Comparison of ENCODE assay signal across 9 mouse cellular contexts in the genomic region with DNA sequence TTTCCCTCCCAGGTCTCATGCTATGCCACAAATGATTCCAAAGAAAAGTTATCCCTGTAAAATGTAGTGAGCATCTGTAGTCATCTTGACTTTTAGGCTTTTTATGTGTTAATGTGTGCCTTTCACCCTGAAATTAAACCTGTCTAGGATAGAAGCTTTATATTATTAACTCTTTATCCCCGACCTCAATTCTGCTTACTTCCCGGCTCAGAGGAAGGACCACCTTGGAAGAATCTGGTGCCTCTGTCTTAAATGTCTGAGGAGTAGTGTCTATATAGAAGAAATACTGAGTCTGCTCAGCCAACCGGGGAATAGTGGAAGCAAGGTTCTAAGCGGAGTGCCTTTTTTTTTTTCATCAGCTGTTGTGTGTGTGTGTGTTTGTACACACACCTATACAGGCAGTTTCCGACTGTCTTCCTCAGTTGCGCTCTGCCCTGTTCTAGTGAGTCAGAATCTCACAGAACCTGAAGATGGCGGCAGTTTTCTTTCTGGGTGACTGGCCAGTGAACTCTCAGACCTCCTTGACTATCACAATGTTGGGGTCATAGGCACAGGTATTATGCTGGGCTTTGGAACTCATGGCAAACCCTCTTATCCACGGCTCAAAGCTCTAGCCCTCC. TPM values are rescaled to one million over a fixed set of nuclear protein-coding genes. Genes with fewer than 3 reads are reported as not detected.
DNase-seq lines count a peak whose midpoint lies in the region; ATAC-seq and TF ChIP-seq lines count a peak whose summit lies in the region.
"Had no signal": no experiment of that assay in that cellular context is flagged by ENCODE, and none has a peak within 500 bp of the region (broad histone marks: within the 10 kb centered on the region; RNA-seq: fewer than 3 reads in every experiment).

No protein-coding gene starts in this region.

- peak overlapping the region; percentile 93 for H3K4me2 ChIP-seq in hindbrain, postnatal 0 days (ENCODE audit: low read depth, low read length)
- peak overlapping the region; percentile 92 for H3K4me2 ChIP-seq in neural tube, embryonic 11.5 days (ENCODE audit: low read depth)

- TF ChIP-seq POLR2A in kidney, adult 2 months (IDR thresholded peaks at IDR 0.05; ENCODE audit: low read depth, low read length), result no peak
- no peak for TF ChIP-seq POLR2A in bone marrow, adult 2 months (IDR thresholded peaks at IDR 0.05; ENCODE audit: borderline replicate concordance, control insufficient read depth, low read depth, low read length)

- no peaks in the 10 kb centered on the region for H3K27me3 ChIP-seq in kidney, adult 2 months (replicated peaks; ENCODE audit: control insufficient read depth, insufficient read depth, low read length)
- no peaks in the 10 kb centered on the region for H3K27me3 ChIP-seq in hindbrain, postnatal 0 days (ENCODE audit: insufficient read depth, low read length)
- H3K27me3 ChIP-seq in neural tube, embryonic 11.5 days (ENCODE audit: control insufficient read depth, insufficient read depth, low read length), result no peaks in the 10 kb centered on the region

- WGBS in kidney, adult 2 months, result 39% methylated on average over 8 of the region's 8 CpGs
- 56% methylated on average over 8 of the region's 8 CpGs for WGBS in bone marrow, adult 2 months
- WGBS in hindbrain, postnatal 0 days, result 33% methylated on average over 8 of the region's 8 CpGs
- WGBS in neural tube, embryonic 11.5 days, result 50% methylated on average over 8 of the region's 8 CpGs

- H3K36me3 ChIP-seq in kidney, adult 2 months (ENCODE audit: control insufficient read depth, insufficient read depth, low read length), result no peaks in the 10 kb centered on the region
- no peaks in the 10 kb centered on the region for H3K36me3 ChIP-seq in hindbrain, postnatal 0 days (ENCODE audit: insufficient read depth, low read length)
- H3K36me3 ChIP-seq in neural tube, embryonic 11.5 days (ENCODE audit: control insufficient read depth, insufficient read depth, low read length), result no peaks in the 10 kb centered on the region; the same call in 1 of the 2 replicates

- H3K9me3 ChIP-seq in hindbrain, postnatal 0 days (ENCODE audit: low read length), result no peaks in the 10 kb centered on the region
- no peaks in the 10 kb centered on the region for H3K9me3 ChIP-seq in neural tube, embryonic 11.5 days (ENCODE audit: control insufficient read depth, low read length)

- H3K9ac ChIP-seq in hindbrain, postnatal 0 days (replicated peaks; ENCODE audit: low read length), result peak overlapping the region; percentile 81
- H3K9ac ChIP-seq in neural tube, embryonic 11.5 days (ENCODE audit: low read length), result peak overlapping the region; percentile 90

- TF ChIP-seq CTCF in kidney, adult 2 months (conservative IDR thresholded peaks at IDR 0.05; ENCODE audit: insufficient read depth, insufficient read length, low read depth, low read length), result no peak
- TF ChIP-seq CTCF in bone marrow, adult 2 months (IDR thresholded peaks at IDR 0.05; ENCODE audit: control insufficient read depth, insufficient read depth, low read length), result no peak
- TF ChIP-seq CTCF in hindbrain, postnatal 0 days (IDR thresholded peaks at IDR 0.05; ENCODE audit: low read depth), result no peak

- no peak for DNase-seq in kidney, adult 2 months
- no peak for DNase-seq in kidney, postnatal 4 days
- DNase-seq in hindbrain, postnatal 0 days (ENCODE audit: low spot score), result no peak
- DNase-seq in neural tube, embryonic 11.5 days (ENCODE audit: low spot score), result no peak
- DNase-seq in layer of hippocampus, adult 9-10 months (ENCODE audit: low spot score), result no peak
- no peak for DNase-seq in urinary bladder, adult 18-20 months (ENCODE audit: low spot score in 2 of 2)
- DNase-seq in right cerebral cortex, adult 18-20 months, result no peak
- DNase-seq: adrenal gland, postnatal 10 days had no signal

- H3K4me1 ChIP-seq in kidney, adult 2 months (ENCODE audit: control insufficient read depth, insufficient read depth, low read length), result peaks cover 3% of the 10 kb centered on the region; the same call in 1 of the 2 replicates
- H3K4me1 ChIP-seq in bone marrow, adult 2 months (ENCODE audit: control insufficient read depth, insufficient read depth, low read length), result peaks cover 2% of the 10 kb centered on the region; the same call in 1 of the 2 replicates
- H3K4me1 ChIP-seq in hindbrain, postnatal 0 days (ENCODE audit: insufficient read depth, low read length), result peaks cover 7% of the 10 kb centered on the region; the same call in 1 of the 2 replicates
- peaks cover 13% of the 10 kb centered on the region for H3K4me1 ChIP-seq in neural tube, embryonic 11.5 days (ENCODE audit: control insufficient read depth, insufficient read depth, low read length)

- no peak overlapping the region for H3K27ac ChIP-seq in kidney, adult 2 months (ENCODE audit: insufficient read depth, low read depth, low read length)
- no peak overlapping the region for H3K27ac ChIP-seq in bone marrow, adult 2 months (ENCODE audit: control insufficient read depth, insufficient read depth, low read depth, low read length, poor library complexity)
- H3K27ac ChIP-seq in hindbrain, postnatal 0 days, result no peak overlapping the region
- H3K27ac ChIP-seq in neural tube, embryonic 11.5 days (ENCODE audit: low read depth, low read length), result no peak overlapping the region; the same call in 1 of the 2 replicates

- no peak for ATAC-seq in hindbrain, postnatal 0 days
- no peak for ATAC-seq in neural tube, embryonic 11.5 days (ENCODE audit: insufficient read depth, low FRiP score, low TSS enrichment)

- H3K4me3 ChIP-seq in kidney, adult 2 months (ENCODE audit: insufficient read depth, low read depth, low read length), result peak overlapping the region; percentile 65; the same call in 1 of the 2 replicates
- peak overlapping the region; percentile 94 for H3K4me3 ChIP-seq in bone marrow, adult 2 months (replicated peaks; ENCODE audit: control insufficient read depth, low read depth, low read length)
- peak overlapping the region; percentile 81 for H3K4me3 ChIP-seq in hindbrain, postnatal 0 days (ENCODE audit: low read length)
- H3K4me3 ChIP-seq in neural tube, embryonic 11.5 days (ENCODE audit: low read depth, low read length), result peak overlapping the region; percentile 78

RNA-seq across cellular contexts. Expression of gene Tdp1, which starts 1.1 kb away (rescaled TPM):
- 11.2 and 11.7 TPM in 2 replicates for polyA plus RNA-seq in kidney, adult 2 months (2012; rRNA removed)
- 10.4 and 25.1 TPM in 2 replicates for polyA plus RNA-seq in bone marrow, adult 2 months (2011; ENCODE audit: insufficient read depth, insufficient read length, low replicate concordance, missing spikeins)
- 14.2 and 14.6 TPM in 2 replicates for total RNA-seq in hindbrain, postnatal 0 days (2014; rRNA removed)
- 35.1 and 36.2 TPM in 2 replicates for polyA plus RNA-seq in hindbrain, postnatal 0 days (2015; fragmentation: Nextera tagmentation; extraction: Ambion mirVana)
- polyA plus RNA-seq in neural tube, embryonic 11.5 days (2014; fragmentation: Nextera tagmentation; extraction: Ambion mirVana), result 76.2 and 77.3 TPM in 2 replicates

RNA-seq across cellular contexts. Expression of gene Efcab11, which starts 1.2 kb away (rescaled TPM):
- polyA plus RNA-seq in kidney, adult 2 months (2012; rRNA removed), result 0.24 and 0.25 TPM in 2 replicates
- 4.7 and 7.1 TPM in 2 replicates for polyA plus RNA-seq in bone marrow, adult 2 months (2011; ENCODE audit: insufficient read depth, insufficient read length, low replicate concordance, missing spikeins)
- total RNA-seq in hindbrain, postnatal 0 days (2014; rRNA removed), result 4.7 and 4.8 TPM in 2 replicates
- 4.3 and 5.5 TPM in 2 replicates for polyA plus RNA-seq in hindbrain, postnatal 0 days (2015; fragmentation: Nextera tagmentation; extraction: Ambion mirVana)
- polyA plus RNA-seq in neural tube, embryonic 11.5 days (2014; fragmentation: Nextera tagmentation; extraction: Ambion mirVana), result 17.1 and 18.6 TPM in 2 replicates
